Comparison of ENCODE assay signal across 8 mouse cellular contexts in genomic region chr8:123423441-123423840, GRCm38 (mm10). TPM values are rescaled to one million over a fixed set of nuclear protein-coding genes. Genes with fewer than 3 reads are reported as not detected.
DNase-seq lines count a peak whose midpoint lies in the region; ATAC-seq and TF ChIP-seq lines count a peak whose summit lies in the region.

Gene Def8 (plus strand): TSS chr8:123423527.

- no peak for ATAC-seq in kidney, embryonic 16.5 days (ENCODE audit: low FRiP score, low TSS enrichment)
- ATAC-seq in megakaryocyte progenitor cell, adult 5-6 weeks (replicated peaks; ENCODE audit: poor library complexity): no peak

- TF ChIP-seq CTCF in heart, adult 2 months (IDR thresholded peaks at IDR 0.05): no peak
- TF ChIP-seq CTCF in brain, embryonic 14.5 days (IDR thresholded peaks at IDR 0.05; ENCODE audit: borderline replicate concordance, extremely low read depth, insufficient read depth, insufficient read length): no peak

- no peak within 1 kb of the TSS for H3K9ac ChIP-seq in heart, adult 2 months (ENCODE audit: low read depth, low read length)
- H3K9ac ChIP-seq in kidney, embryonic 16.5 days (replicated peaks; ENCODE audit: low read length): no peak within 1 kb of the TSS

- H3K4me2 ChIP-seq in kidney, embryonic 16.5 days (replicated peaks; ENCODE audit: low read depth, low read length): peak within 1 kb of the TSS; percentile 49

- no peak for TF ChIP-seq EP300 in heart, adult 2 months (IDR thresholded peaks at IDR 0.05; ENCODE audit: insufficient read depth, low read depth, low read length)

- H3K27ac ChIP-seq in heart, adult 2 months: no peak within 1 kb of the TSS
- H3K27ac ChIP-seq in kidney, embryonic 16.5 days (ENCODE audit: low read length): no peak within 1 kb of the TSS

- no peaks in the 10 kb centered on the region for H3K79me2 ChIP-seq in heart, adult 2 months (replicated peaks; ENCODE audit: control insufficient read depth, insufficient read depth, low read length)

- 83% methylated on average over 7 of the region's 7 CpGs for WGBS in heart, adult 2 months
- 63% methylated on average over 7 of the region's 7 CpGs for WGBS in kidney, embryonic 16.5 days

- peaks cover 23% of the 10 kb centered on the region for H3K9me3 ChIP-seq in kidney, embryonic 16.5 days (ENCODE audit: low read length)

- TF ChIP-seq POLR2A in heart, adult 2 months (IDR thresholded peaks at IDR 0.05; ENCODE audit: insufficient read depth, low read depth, low read length): no peak
- no peak for TF ChIP-seq POLR2A in brain, embryonic 14.5 days (IDR thresholded peaks at IDR 0.05; ENCODE audit: borderline replicate concordance, extremely low read depth, insufficient read depth, insufficient read length, poor library complexity, severe bottlenecking)

- no peaks in the 10 kb centered on the region for H3K36me3 ChIP-seq in heart, adult 2 months (ENCODE audit: control insufficient read depth, insufficient read depth, low read length)
- H3K36me3 ChIP-seq in kidney, embryonic 16.5 days (ENCODE audit: insufficient read depth, low read length): peaks cover 10% of the 10 kb centered on the region; the same call in 1 of the 2 replicates

- intact Hi-C loops in heart, adult 2 months (cut with DNase I): loop anchor here (5.0 kb wide), 1 partner anchor 106 kb away; the partner anchor contains the start of gene Fanca

- no peak for DNase-seq in heart, adult 2 months
- DNase-seq in heart, adult 9 months (ENCODE audit: low spot score in 2 of 2): no peak
- no peak for DNase-seq in brain, embryonic 14.5 days (ENCODE audit: low read depth)
- no peak for DNase-seq in heart, adult 8-10 months (ENCODE audit: low spot score)
- DNase-seq in right cerebral cortex, adult 2 months (ENCODE audit: low spot score in 2 of 2): no peak
- no peak for DNase-seq in cerebellum, postnatal 36 days

- peak within 1 kb of the TSS; percentile 33; the same call in 1 of the 2 replicates for H3K4me3 ChIP-seq in heart, adult 2 months
- peak within 1 kb of the TSS; percentile 29 for H3K4me3 ChIP-seq in kidney, embryonic 16.5 days (ENCODE audit: low read length)

- H3K4me1 ChIP-seq in heart, adult 2 months (ENCODE audit: control insufficient read depth, insufficient read depth, low read length): peaks cover 2% of the 10 kb centered on the region; the same call in 1 of the 2 replicates
- H3K4me1 ChIP-seq in kidney, embryonic 16.5 days (ENCODE audit: insufficient read depth, low read length): no peaks in the 10 kb centered on the region

- H3K27me3 ChIP-seq in heart, adult 2 months (ENCODE audit: control insufficient read depth, insufficient read depth, low read length): peaks cover 2% of the 10 kb centered on the region; the same call in 1 of the 2 replicates
- H3K27me3 ChIP-seq in kidney, embryonic 16.5 days (ENCODE audit: insufficient read depth, low read length): no peaks in the 10 kb centered on the region

RNA-seq across cellular contexts. Expression of gene Def8, which starts in this region (rescaled TPM):
- 10 to 100 TPM; 56.4 to 63.4 TPM for total RNA-seq in heart, adult 2 months (2021)
- 48.1 and 54.7 TPM in 2 replicates for polyA plus RNA-seq in heart, adult 2 months (2012; rRNA removed)
- polyA plus RNA-seq in brain, embryonic 14.5 days (2012; rRNA removed): 53.2 and 55.5 TPM in 2 replicates
- total RNA-seq in heart, adult 8-10 months (2022): 10 to 100 TPM; 64.0 to 74.9 (median 68.1) TPM
- 43.7 and 44.4 TPM in 2 replicates for polyA plus RNA-seq in kidney, embryonic 16.5 days (2015; fragmentation: Nextera tagmentation; extraction: Ambion mirVana)
- 30.0 and 33.6 TPM in 2 replicates for total RNA-seq in megakaryocyte progenitor cell, adult 5-6 weeks (2015)
- 47.5 and 63.1 TPM in 2 replicates for total RNA-seq in megakaryocyte progenitor cell, adult 5-6 weeks (2017)
